Mouse (Mus musculus): Measurements from ENCODE around the gene Cldn11.

DNA sequence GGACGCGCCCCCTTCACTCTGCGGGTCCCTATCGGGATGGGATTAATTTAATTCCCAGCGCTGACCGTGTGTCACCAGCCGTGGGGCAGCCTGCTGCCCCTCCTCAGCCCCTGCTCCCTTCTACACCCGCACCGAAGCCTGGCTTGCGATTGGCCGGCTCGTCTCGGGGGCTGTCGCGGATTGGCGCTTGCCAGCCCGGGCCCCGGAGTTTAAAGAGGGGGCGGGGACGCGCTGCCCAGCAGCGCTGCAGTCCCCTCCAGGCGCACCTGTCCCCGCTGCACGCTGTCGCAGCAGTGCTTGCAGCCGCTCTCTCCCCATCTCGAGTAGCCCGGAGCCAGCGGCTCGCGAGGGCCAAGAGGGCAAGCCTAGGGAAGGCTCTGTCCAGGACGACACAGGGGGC lies at the start of gene Cldn11:
- TF ChIP-seq CTCF (IDR thresholded peaks at IDR 0.05; ENCODE audit: low read depth) (no peak), EP300 (IDR thresholded peaks at IDR 0.05; ENCODE audit: low read depth) (no peak)

Data from liver, embryonic 14.5 days (tissue).